Mouse (Mus musculus) heart, postnatal 0 days (tissue): ENCODE data around the gene Cyb561d1. TPM values are rescaled to one million over a fixed set of nuclear protein-coding genes. Genes with fewer than 3 reads are reported as not detected.

Experiments
- ATAC-seq: fragments of 200-750 bp; cut with Nextera tagmentation; 2 replicates; pipeline ENCODE4 v1.8.0; 2017; ENCODE audit warnings: low read depth, moderate number of reproducible peaks, moderate library complexity; ENCODE audit not compliant: insufficient read depth
- DNase-seq: peaks from one replicate; pipeline ENCODE4 v3.0.0-alpha.2; 2016; ENCODE audit warnings: low spot score
- H3K27ac ChIP-seq: fragments of 300-500 bp; sonication (generic); 2 replicates; pipeline ENCODE4 v1.5.1; 2014; ENCODE audit warnings: low read depth, mild to moderate bottlenecking
- H3K27me3 ChIP-seq: fragments of 300-500 bp; sonication (generic); 2 replicates; pipeline ENCODE4 v1.6.1; 2014; ENCODE audit warnings: low read length, mixed read lengths; ENCODE audit not compliant: control insufficient read depth, insufficient read depth
- H3K36me3 ChIP-seq: fragments of 300-500 bp; sonication (generic); replicated peaks from 2 replicates; pipeline ENCODE4 v1.6.1; 2014; ENCODE audit warnings: low read length, mixed read lengths; ENCODE audit not compliant: control insufficient read depth, insufficient read depth
- H3K4me1 ChIP-seq: fragments of 300-500 bp; sonication (generic); 2 replicates; pipeline ENCODE4 v1.6.1; 2014; ENCODE audit warnings: antibody characterized with exemption; ENCODE audit not compliant: control insufficient read depth, insufficient read depth
- H3K4me2 ChIP-seq: fragments of 300-500 bp; sonication (generic); 2 replicates; pipeline ENCODE4 v1.6.1; 2014; ENCODE audit warnings: low read depth, mild to moderate bottlenecking, low read length, moderate library complexity
- H3K4me3 ChIP-seq: fragments of 300-500 bp; sonication (generic); 2 replicates; pipeline ENCODE4 v1.5.1; 2014; ENCODE audit warnings: low read depth, low read length
- H3K9ac ChIP-seq: fragments of 300-500 bp; sonication (generic); replicated peaks from 2 replicates; pipeline ENCODE4 v1.6.1; 2014; ENCODE audit warnings: low read depth, low read length, mixed read lengths
- H3K9me3 ChIP-seq: fragments of 300-500 bp; sonication (generic); replicated peaks from 2 replicates; pipeline ENCODE4 v1.6.1; 2016; ENCODE audit warnings: low read length; ENCODE audit not compliant: control insufficient read depth
- CTCF ChIP-seq: IDR thresholded peaks from 2 replicates; pipeline ENCODE4 v1.5.1; 2016; ENCODE audit warnings: antibody characterized with exemption, control low read depth, low read depth
- EP300 ChIP-seq: IDR thresholded peaks from 2 replicates; pipeline ENCODE4 v1.6.1; 2016; ENCODE audit warnings: antibody characterized with exemption, low read depth
- WGBS: fragments of 180-500 bp; shearing (Covaris S2); extraction: QIAGEN DNeasy Blood & Tissue Kit; methylation state at CpG from one replicate; pipeline ENCODE4 v1.1.7; 2014; 5-methylcytosine and 5-hydroxymethylcytosine counted together
- polyA plus RNA-seq: library from polyadenylated mRNA; unstranded; fragments of >200 nt; fragmentation: Nextera tagmentation; extraction: Ambion mirVana; gene quantifications from 2 replicates; pipeline ENCODE4 v1.2.1, GENCODE M21; 2015
- total RNA-seq: library from RNA; depleted of rRNA; stranded (reverse); fragments of >200 nt; gene quantifications from 2 replicates; pipeline ENCODE4 v1.2.3, GENCODE M21; 2014; ENCODE audit warnings: low replicate concordance

Cyb561d1 gene
- total and polyA plus RNA-seq, 2 experiments from 2014 or later, result 3.5 to 4.7 TPM

- Histone ChIP-seq H3K4me2 (no peak overlapping the region), H3K27ac (no peak overlapping the region), H3K27me3 (peaks cover 45% of the 10 kb centered on the region), H3K36me3 (no peaks in the 10 kb centered on the region), H3K4me3 (no peak overlapping the region), H3K9ac (no peak overlapping the region), H3K9me3 (no peaks in the 10 kb centered on the region), H3K4me1 (peaks cover 6% of the 10 kb centered on the region; the same call in 1 of the 2 replicates)
- no peak for TF ChIP-seq CTCF
- no peak for TF ChIP-seq EP300
- ATAC-seq, result no peak
- WGBS, result 76% methylated on average over 2 of the region's 2 CpGs
- no peak for DNase-seq
Measured at GRCm38 (mm10) chr3:108227521-108227920, 26.5 kb upstream of the Cyb561d1 start.

- H3K27ac ChIP-seq, result no peak within 1 kb of the TSS
- no peak for TF ChIP-seq EP300
- no peak for TF ChIP-seq CTCF
- WGBS, result 7% methylated on average over 44 of the region's 44 CpGs
Measured at GRCm38 (mm10) chr3:108226558-108227350, 25.7 kb upstream of the Cyb561d1 start, which contains the start of gene Sypl2. TSS of gene Sypl2 (minus strand) at chr3:108226648.

GRCm38 (mm10) chr3:108225711-108226557, 24.9 kb upstream of the Cyb561d1 start:
- peak; percentile 37; the same call in 1 of the 2 replicates for ATAC-seq
- no peaks in the 10 kb centered on the region for H3K9me3 ChIP-seq
- H3K4me1 ChIP-seq, result peaks cover 6% of the 10 kb centered on the region; the same call in 1 of the 2 replicates
- no peak for DNase-seq
- peak overlapping the region; percentile 79 for H3K4me2 ChIP-seq
- H3K27me3 ChIP-seq, result peaks cover 57% of the 10 kb centered on the region
- H3K27ac ChIP-seq, result no peak overlapping the region
- peak overlapping the region; percentile 37; the same call in 1 of the 2 replicates for H3K9ac ChIP-seq
- peak overlapping the region; percentile 53 for H3K4me3 ChIP-seq
- 3% methylated on average over 66 of the region's 67 CpGs for WGBS
- TF ChIP-seq CTCF, result no peak
- TF ChIP-seq EP300, result no peak
- no peaks in the 10 kb centered on the region for H3K36me3 ChIP-seq

More at GRCm38 (mm10) chr3:108226558-108227350, 25.7 kb upstream of the Cyb561d1 start, which contains the start of gene Sypl2:
- Histone ChIP-seq H3K9ac (peak within 1 kb of the TSS; percentile 37; the same call in 1 of the 2 replicates), H3K4me3 (peak within 1 kb of the TSS; percentile 53), H3K27me3 (peaks cover 51% of the 10 kb centered on the region), H3K36me3 (no peaks in the 10 kb centered on the region), H3K9me3 (no peaks in the 10 kb centered on the region), H3K4me1 (peaks cover 6% of the 10 kb centered on the region; the same call in 1 of the 2 replicates), H3K4me2 (peak within 1 kb of the TSS; percentile 79)
- peak; percentile 61 for DNase-seq
- peak; percentile 63 for ATAC-seq

- H3K9me3 ChIP-seq, result no peaks in the 10 kb centered on the region
- H3K36me3 ChIP-seq, result no peaks in the 10 kb centered on the region
- no peak overlapping the region for H3K4me3 ChIP-seq
- H3K27me3 ChIP-seq, result peaks cover 50% of the 10 kb centered on the region
- TF ChIP-seq EP300 (no peak), CTCF (no peak)
- no peak overlapping the region for H3K27ac ChIP-seq
- ATAC-seq (no peak), DNase-seq (no peak)
- peaks cover 9% of the 10 kb centered on the region for H3K4me1 ChIP-seq
- WGBS, result 53% methylated on average over 3 of the region's 3 CpGs
- no peak overlapping the region for H3K9ac ChIP-seq
- H3K4me2 ChIP-seq, result no peak overlapping the region
Measured at GRCm38 (mm10) chr3:108220661-108221060, 19.6 kb upstream of the Cyb561d1 start.

GRCm38 (mm10) chr3:108214734-108215133, 13.7 kb upstream of the Cyb561d1 start:
- DNase-seq, result no peak

More at GRCm38 (mm10) chr3:108214734-108215133, 13.7 kb upstream of the Cyb561d1 start:
- no peaks in the 10 kb centered on the region for H3K36me3 ChIP-seq
- peaks cover 8% of the 10 kb centered on the region for H3K4me1 ChIP-seq
- TF ChIP-seq EP300, result no peak
- no peak for TF ChIP-seq CTCF
- no peak overlapping the region for H3K4me2 ChIP-seq
- ATAC-seq, result no peak
- no peak overlapping the region for H3K27ac ChIP-seq
- no peak overlapping the region for H3K4me3 ChIP-seq
- H3K27me3 ChIP-seq, result peaks cover 13% of the 10 kb centered on the region; the same call in 1 of the 2 replicates
- 15% methylated on average over 5 of the region's 5 CpGs for WGBS
- no peak overlapping the region for H3K9ac ChIP-seq
- no peaks in the 10 kb centered on the region for H3K9me3 ChIP-seq
